Mouse (Mus musculus): ENCODE data around the gene Tmem110. TPM values are rescaled to one million over a fixed set of nuclear protein-coding genes. Genes with fewer than 3 reads are reported as not detected.

Tmem110 gene
- polyA plus RNA-seq (2014; fragmentation: Nextera tagmentation; extraction: Ambion mirVana), result 22.6 and 26.1 TPM in 2 replicates

DNA sequence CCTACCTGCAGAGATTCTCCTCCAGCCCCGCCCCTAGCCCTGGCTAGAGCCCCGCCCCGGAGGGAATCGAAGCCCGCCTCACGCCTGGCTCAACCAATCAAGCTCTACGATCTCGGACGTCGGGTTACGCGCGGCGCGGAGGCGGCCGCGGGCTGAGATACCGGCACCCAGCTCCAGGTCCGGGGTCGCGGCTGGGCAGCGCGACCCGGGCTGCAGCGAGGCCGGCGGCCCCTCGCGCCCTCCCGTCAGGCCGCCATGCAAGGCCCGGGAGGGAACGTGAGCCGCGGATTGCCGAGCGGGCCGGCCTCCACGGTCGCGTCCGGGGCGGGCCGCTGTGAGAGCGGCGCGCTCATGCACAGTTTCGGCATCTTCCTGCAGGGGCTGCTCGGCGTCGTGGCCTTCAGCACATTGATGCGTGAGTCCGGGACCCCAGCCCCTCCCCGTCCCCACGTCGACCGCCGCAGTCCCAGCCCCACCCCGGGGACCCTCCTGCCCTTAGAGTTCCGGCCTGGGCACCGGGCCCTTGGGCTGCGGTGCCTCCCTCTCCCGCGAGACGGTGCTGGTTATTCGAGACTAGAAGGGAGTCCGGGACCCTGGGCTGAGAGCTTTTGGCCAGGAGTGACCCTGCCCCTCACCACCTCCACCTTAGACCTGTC, at the start of gene Tmem110:
Gene Tmem110 (plus strand): TSS at position 115 of the 656 bp plus-strand sequence.
- H3K27ac ChIP-seq (ENCODE audit: low read depth, low read length), result peak within 1 kb of the TSS; percentile 65
- peaks cover 37% of the 10 kb centered on the region for H3K4me1 ChIP-seq (replicated peaks; ENCODE audit: control insufficient read depth, insufficient read depth, low read length)
- H3K36me3 ChIP-seq (ENCODE audit: control insufficient read depth, insufficient read depth, low read length), result no peaks in the 10 kb centered on the region
- DNase-seq (ENCODE audit: low spot score), result peak; percentile 84
- no peaks in the 10 kb centered on the region for H3K9me3 ChIP-seq (ENCODE audit: control insufficient read depth, low read length)
- H3K27me3 ChIP-seq (replicated peaks; ENCODE audit: control insufficient read depth, insufficient read depth, low read length), result no peaks in the 10 kb centered on the region
- ATAC-seq (replicated peaks; ENCODE audit: low FRiP score), result peak; percentile 89
- H3K4me3 ChIP-seq (ENCODE audit: low read depth, low read length), result peak within 1 kb of the TSS; percentile 90
- peak within 1 kb of the TSS; percentile 86 for H3K9ac ChIP-seq (ENCODE audit: low read depth, low read length)
- H3K4me2 ChIP-seq, result peak within 1 kb of the TSS; percentile 83
- under 1% methylated on average over 68 of the region's 68 CpGs for WGBS

DNA sequence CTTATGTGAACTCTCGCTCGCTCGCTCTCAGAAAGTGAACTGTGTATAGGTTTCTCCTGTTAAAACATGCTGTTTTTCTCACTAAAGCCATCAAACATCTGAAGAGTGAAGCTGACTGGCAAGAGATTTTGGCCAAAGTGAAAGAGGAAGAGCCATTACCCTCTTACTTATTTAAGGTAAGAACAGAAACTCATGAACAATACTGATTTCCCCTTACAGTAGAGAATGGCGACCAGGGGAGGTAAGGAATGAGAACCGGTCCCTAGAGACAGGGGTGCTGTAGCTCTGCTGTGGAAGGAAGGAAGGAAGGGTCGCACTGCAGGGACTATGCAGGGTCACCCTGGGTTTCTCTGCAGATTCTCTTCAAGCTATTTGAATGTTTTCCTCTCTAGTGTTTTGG, 40.8 kb upstream of the Tmem110 start:
- Histone ChIP-seq H3K27ac (ENCODE audit: low read depth, low read length) (no peak overlapping the region), H3K27me3 (replicated peaks; ENCODE audit: control insufficient read depth, insufficient read depth, low read length) (no peaks in the 10 kb centered on the region), H3K4me2 (no peak overlapping the region), H3K4me3 (ENCODE audit: low read depth, low read length) (no peak overlapping the region), H3K9me3 (ENCODE audit: control insufficient read depth, low read length) (no peaks in the 10 kb centered on the region), H3K36me3 (ENCODE audit: control insufficient read depth, insufficient read depth, low read length) (peaks cover 3% of the 10 kb centered on the region; the same call in 1 of the 2 replicates), H3K4me1 (replicated peaks; ENCODE audit: control insufficient read depth, insufficient read depth, low read length) (no peaks in the 10 kb centered on the region), H3K9ac (ENCODE audit: low read depth, low read length) (no peak overlapping the region)
- ATAC-seq (replicated peaks; ENCODE audit: low FRiP score) (no peak), DNase-seq (ENCODE audit: low spot score) (no peak)
- WGBS, result 87% methylated on average over 6 of the region's 6 CpGs

DNA sequence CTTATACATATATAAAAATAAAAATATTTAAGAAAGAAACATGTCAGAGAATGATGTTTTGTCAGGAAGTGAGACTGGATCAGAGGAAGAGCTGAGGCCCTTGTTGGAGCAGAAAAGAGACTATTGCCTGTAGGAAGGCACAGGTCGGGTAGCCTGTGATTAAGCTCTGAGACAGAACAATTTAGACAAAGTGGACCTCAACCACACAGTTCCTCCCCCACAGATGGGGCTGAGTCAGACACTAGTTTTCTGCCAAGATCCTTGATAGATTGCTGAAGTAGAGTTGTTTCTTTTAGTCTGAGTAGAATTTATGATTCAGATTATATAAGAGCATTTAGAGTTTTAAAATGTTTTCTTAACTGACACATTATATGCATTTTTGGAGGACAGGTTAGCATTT, 35.9 kb upstream of the Tmem110 start:
- H3K36me3 ChIP-seq (ENCODE audit: control insufficient read depth, insufficient read depth, low read length), result peaks cover 3% of the 10 kb centered on the region; the same call in 1 of the 2 replicates
- no peak overlapping the region for H3K4me3 ChIP-seq (ENCODE audit: low read depth, low read length)
- no peak for DNase-seq (ENCODE audit: low spot score)
- no peak for ATAC-seq (replicated peaks; ENCODE audit: low FRiP score)
- no peaks in the 10 kb centered on the region for H3K9me3 ChIP-seq (ENCODE audit: control insufficient read depth, low read length)
- H3K4me1 ChIP-seq (replicated peaks; ENCODE audit: control insufficient read depth, insufficient read depth, low read length), result no peaks in the 10 kb centered on the region
- H3K27me3 ChIP-seq (replicated peaks; ENCODE audit: control insufficient read depth, insufficient read depth, low read length), result no peaks in the 10 kb centered on the region
- H3K4me2 ChIP-seq, result no peak overlapping the region
- 69% methylated on average over 1 of the region's 1 CpGs for WGBS
- no peak overlapping the region for H3K27ac ChIP-seq (ENCODE audit: low read depth, low read length)
- H3K9ac ChIP-seq (ENCODE audit: low read depth, low read length), result no peak overlapping the region

DNA sequence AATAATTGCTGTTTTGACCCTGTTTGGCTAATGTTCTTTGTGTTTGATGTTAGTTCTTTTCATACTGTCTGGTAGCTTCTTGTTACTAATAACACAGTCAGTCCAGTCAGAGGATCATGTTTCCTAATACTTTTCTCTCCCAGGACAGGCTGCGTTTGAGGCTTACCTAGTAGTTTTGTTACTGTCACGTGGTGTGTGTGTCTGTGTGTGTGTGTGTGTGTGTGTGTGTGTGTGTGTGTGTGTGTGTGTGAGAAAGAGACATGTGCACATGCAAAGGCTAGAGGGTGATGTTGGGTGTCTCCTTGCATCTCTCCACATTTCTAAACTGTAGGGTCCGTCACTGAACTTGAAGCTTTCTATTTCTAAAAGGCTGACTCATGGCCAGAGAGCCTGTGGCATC, 32.5 kb upstream of the Tmem110 start:
- 91% methylated on average over 3 of the region's 3 CpGs for WGBS
- DNase-seq (ENCODE audit: low spot score) (no peak), ATAC-seq (replicated peaks; ENCODE audit: low FRiP score) (no peak)
- Histone ChIP-seq H3K27ac (ENCODE audit: low read depth, low read length) (no peak overlapping the region), H3K4me3 (ENCODE audit: low read depth, low read length) (no peak overlapping the region), H3K9ac (ENCODE audit: low read depth, low read length) (no peak overlapping the region), H3K36me3 (ENCODE audit: control insufficient read depth, insufficient read depth, low read length) (peaks cover 7% of the 10 kb centered on the region), H3K9me3 (ENCODE audit: control insufficient read depth, low read length) (no peaks in the 10 kb centered on the region), H3K4me2 (no peak overlapping the region), H3K27me3 (replicated peaks; ENCODE audit: control insufficient read depth, insufficient read depth, low read length) (no peaks in the 10 kb centered on the region), H3K4me1 (replicated peaks; ENCODE audit: control insufficient read depth, insufficient read depth, low read length) (no peaks in the 10 kb centered on the region)

DNA sequence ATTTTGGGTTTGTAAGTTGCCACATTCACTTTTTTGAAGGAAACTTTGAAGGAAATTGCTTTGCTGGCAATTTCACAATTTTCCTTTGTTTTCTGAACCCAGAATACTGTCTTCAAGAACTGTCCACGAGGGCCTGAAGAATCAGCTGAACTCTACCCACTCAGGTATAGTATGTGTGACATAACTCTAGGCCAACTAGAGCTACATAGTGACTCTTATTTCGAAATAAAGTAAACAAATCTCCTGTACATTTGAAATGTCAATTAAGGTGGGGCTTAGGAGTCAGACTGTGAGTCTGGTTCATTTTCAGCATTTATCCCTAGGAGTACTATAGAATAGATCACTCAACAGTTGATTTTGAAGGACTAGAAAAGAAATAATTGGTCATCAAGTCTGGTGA, 23.6 kb upstream of the Tmem110 start:
- H3K4me3 ChIP-seq (ENCODE audit: low read depth, low read length), result no peak overlapping the region
- 84% methylated on average over 2 of the region's 2 CpGs for whole genome bisulfite sequencing
- H3K4me1 ChIP-seq (replicated peaks; ENCODE audit: control insufficient read depth, insufficient read depth, low read length), result no peaks in the 10 kb centered on the region
- no peak overlapping the region for H3K4me2 ChIP-seq
- DNase-seq (ENCODE audit: low spot score), result no peak
- no peaks in the 10 kb centered on the region for H3K27me3 ChIP-seq (replicated peaks; ENCODE audit: control insufficient read depth, insufficient read depth, low read length)
- no peaks in the 10 kb centered on the region for H3K9me3 ChIP-seq (ENCODE audit: control insufficient read depth, low read length)
- peaks cover 8% of the 10 kb centered on the region; the same call in 1 of the 2 replicates for H3K36me3 ChIP-seq (ENCODE audit: control insufficient read depth, insufficient read depth, low read length)
- no peak overlapping the region for H3K9ac ChIP-seq (ENCODE audit: low read depth, low read length)
- H3K27ac ChIP-seq (ENCODE audit: low read depth, low read length), result no peak overlapping the region
- ATAC-seq (replicated peaks; ENCODE audit: low FRiP score), result no peak

DNA sequence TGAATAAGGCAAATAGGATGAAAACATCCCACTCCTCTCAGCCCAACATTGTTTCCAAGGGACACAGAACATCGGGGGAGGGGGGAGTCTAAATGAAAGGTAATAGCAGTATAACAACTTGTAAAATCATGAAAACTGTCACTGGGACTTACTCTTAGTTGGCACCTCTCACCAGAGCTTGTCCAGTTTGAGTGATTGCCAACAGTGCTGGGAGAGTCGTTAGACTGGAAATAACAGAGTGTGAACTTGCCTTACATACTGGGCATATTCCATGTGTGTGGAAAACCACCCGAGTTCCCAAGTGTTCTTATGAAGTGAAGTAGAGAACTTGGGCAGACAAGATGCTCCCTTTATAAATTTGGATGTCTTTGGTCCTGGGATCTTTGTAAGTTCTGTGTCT, 4.3 kb upstream of the Tmem110 start:
- peaks cover 4% of the 10 kb centered on the region; the same call in 1 of the 2 replicates for H3K36me3 ChIP-seq (ENCODE audit: control insufficient read depth, insufficient read depth, low read length)
- H3K9ac ChIP-seq (ENCODE audit: low read depth, low read length), result no peak overlapping the region
- DNase-seq (ENCODE audit: low spot score) (no peak), ATAC-seq (replicated peaks; ENCODE audit: low FRiP score) (no peak)
- H3K4me2 ChIP-seq, result no peak overlapping the region
- H3K27me3 ChIP-seq (replicated peaks; ENCODE audit: control insufficient read depth, insufficient read depth, low read length), result no peaks in the 10 kb centered on the region
- H3K4me3 ChIP-seq (ENCODE audit: low read depth, low read length), result no peak overlapping the region
- H3K9me3 ChIP-seq (ENCODE audit: control insufficient read depth, low read length), result no peaks in the 10 kb centered on the region
- H3K27ac ChIP-seq (ENCODE audit: low read depth, low read length), result no peak overlapping the region
- H3K4me1 ChIP-seq (replicated peaks; ENCODE audit: control insufficient read depth, insufficient read depth, low read length), result no peaks in the 10 kb centered on the region; the same call in none of the 2 replicates
- WGBS, result 77% methylated on average over 3 of the region's 3 CpGs

DNA sequence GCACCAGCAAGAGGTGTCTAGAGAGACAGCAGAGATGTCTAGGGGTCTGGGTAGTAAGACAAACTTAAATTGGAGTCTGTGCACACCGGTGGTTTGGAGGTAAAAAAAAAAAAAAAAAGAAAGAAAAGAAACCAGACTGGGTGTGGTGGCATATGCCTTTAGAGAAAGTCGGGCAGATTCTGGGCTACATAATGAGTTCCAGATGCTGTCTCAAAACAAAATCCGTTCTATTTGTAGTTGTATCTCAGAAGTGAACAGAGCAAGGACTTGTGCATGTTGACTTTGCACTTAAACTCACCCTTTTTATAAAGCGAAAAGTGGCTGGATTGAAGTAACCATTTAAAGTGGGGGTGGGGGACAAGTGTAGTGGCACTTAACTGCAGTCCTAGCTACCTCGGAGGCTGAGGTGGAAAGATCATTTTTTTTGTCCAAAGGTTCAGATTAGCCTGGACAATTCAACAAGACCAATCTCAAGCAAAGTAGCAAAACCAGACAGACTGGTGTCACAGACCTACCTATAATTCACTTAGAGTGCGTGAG, 864 bp upstream of the Tmem110 start:
- ATAC-seq (replicated peaks; ENCODE audit: low FRiP score) (no peak), DNase-seq (ENCODE audit: low spot score) (no peak)
- no peaks in the 10 kb centered on the region for H3K9me3 ChIP-seq (ENCODE audit: control insufficient read depth, low read length)
- H3K27ac ChIP-seq (ENCODE audit: low read depth, low read length), result no peak overlapping the region
- H3K9ac ChIP-seq (ENCODE audit: low read depth, low read length), result no peak overlapping the region
- peaks cover 29% of the 10 kb centered on the region for H3K4me1 ChIP-seq (replicated peaks; ENCODE audit: control insufficient read depth, insufficient read depth, low read length)
- H3K36me3 ChIP-seq (ENCODE audit: control insufficient read depth, insufficient read depth, low read length), result no peaks in the 10 kb centered on the region
- no peak overlapping the region for H3K4me2 ChIP-seq
- no peak overlapping the region for H3K4me3 ChIP-seq (ENCODE audit: low read depth, low read length)
- H3K27me3 ChIP-seq (replicated peaks; ENCODE audit: control insufficient read depth, insufficient read depth, low read length), result no peaks in the 10 kb centered on the region
- 71% methylated on average over 6 of the region's 6 CpGs for WGBS

DNA sequence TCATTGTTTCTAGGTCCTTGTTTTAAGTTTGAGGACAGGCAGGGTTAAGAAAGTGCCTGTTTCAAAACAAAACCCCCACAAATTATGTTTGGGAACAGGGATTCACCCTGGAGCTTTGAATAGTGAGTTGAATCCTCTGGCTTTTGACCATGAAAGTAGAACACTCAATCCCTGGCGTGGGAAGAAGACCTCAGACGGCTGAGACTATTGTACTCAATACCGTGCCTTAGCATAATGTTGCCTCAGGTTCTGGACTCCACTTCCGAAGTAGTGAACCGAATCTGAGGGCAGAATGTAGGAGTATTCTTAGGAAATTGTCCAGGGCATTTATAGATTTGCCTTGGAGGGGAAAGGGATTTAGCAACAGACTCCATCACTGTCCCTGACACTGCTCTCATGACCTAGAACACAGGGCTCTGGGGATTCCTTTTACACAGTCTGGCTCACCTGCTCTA, 342 bp upstream of the Tmem110 start:
- ATAC-seq (replicated peaks; ENCODE audit: low FRiP score) (no peak), DNase-seq (ENCODE audit: low spot score) (no peak)
- Histone ChIP-seq H3K36me3 (ENCODE audit: control insufficient read depth, insufficient read depth, low read length) (no peaks in the 10 kb centered on the region), H3K9ac (ENCODE audit: low read depth, low read length) (peak overlapping the region; percentile 86; the same call in 1 of the 2 replicates), H3K4me2 (peak overlapping the region; percentile 83), H3K9me3 (ENCODE audit: control insufficient read depth, low read length) (no peaks in the 10 kb centered on the region), H3K27ac (ENCODE audit: low read depth, low read length) (no peak overlapping the region), H3K27me3 (replicated peaks; ENCODE audit: control insufficient read depth, insufficient read depth, low read length) (no peaks in the 10 kb centered on the region), H3K4me3 (ENCODE audit: low read depth, low read length) (peak overlapping the region; percentile 90), H3K4me1 (replicated peaks; ENCODE audit: control insufficient read depth, insufficient read depth, low read length) (peaks cover 34% of the 10 kb centered on the region)
- WGBS, result 42% methylated on average over 5 of the region's 5 CpGs

Measured in liver, embryonic 11.5 days (tissue).